Mouse (Mus musculus) left cerebral cortex, adult 11 months (tissue): ENCODE results near the gene Paqr4.
"Not testable (repeated sequence)": the region's sequence is repeated elsewhere in the genome, so short reads cannot be mapped to it uniquely, and the experiment has no call there.

ENCODE experiments used
- DNase-seq: peaks from one replicate; pipeline ENCODE4 v3.0.0; 2022; ENCODE audit warnings: low spot score

The Paqr4 gene

DNA sequence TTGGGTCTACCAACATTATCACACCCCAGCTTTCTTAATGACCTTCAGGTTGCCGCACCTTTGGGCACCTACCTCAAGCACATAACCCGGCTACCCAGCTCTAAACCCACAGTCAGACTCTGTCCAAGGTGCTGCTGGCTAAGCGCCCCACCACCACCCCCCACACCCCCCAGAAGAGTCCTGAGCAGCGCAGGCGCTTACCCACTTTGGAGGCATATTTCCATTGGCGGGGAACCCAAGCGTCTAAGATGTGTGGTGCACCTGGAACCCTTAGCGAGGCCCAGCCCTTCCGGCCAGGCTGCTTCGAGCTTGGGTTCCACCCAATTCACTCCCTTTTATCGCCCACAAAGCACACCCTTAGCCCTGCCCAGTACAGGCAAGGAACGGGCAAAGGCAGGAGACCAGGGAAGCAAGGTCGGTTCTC, at the start of gene Paqr4:
TSS of gene Paqr4 (minus strand) at position 270 of the 424 bp plus-strand sequence.
- DNase-seq: no peak

- DNase-seq: no peak
Measured at GRCm38 (mm10) chr17:23789749-23790268, 49.1 kb upstream of the Paqr4 start.

DNA sequence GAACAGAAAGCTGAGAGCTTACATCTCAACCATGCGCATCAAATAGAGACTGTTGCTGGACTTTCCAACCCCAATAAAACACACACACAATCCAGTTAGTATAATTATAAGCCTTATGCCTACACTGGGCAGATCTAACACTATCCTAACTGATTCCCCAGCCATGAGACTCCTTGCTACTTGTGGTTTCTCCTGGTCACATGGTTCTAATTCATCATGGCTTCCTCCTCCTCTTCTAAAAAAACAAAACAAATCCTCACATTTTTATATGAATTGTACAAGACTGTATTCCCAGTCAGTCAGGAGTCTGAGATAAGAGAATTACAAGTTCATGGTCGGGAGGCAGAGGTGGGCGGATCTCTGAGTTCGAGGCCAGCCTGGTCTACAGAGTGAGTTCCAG, 48.3 kb upstream of the Paqr4 start:
- no peak for DNase-seq

DNA sequence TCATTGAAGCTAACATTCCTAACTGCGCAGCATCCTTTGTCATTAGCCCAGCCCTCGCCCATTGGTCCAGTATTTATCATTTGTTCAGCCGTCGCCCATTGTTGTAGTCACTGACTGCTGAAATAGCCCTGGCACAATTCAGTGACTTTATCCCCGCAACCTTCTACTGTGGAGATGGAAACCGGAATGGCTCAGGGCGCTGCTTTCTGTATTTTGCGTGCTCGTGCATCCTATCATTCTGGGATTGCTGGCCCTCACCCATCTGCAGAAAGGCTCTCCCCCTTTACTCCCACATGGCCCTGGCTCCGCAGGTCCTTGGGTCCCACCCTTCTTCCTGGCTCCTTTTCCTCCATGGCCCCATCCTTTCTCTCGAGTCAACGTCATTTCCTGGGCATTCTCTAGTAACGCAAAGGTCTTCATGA, 45.9 kb upstream of the Paqr4 start:
- DNase-seq: no peak

DNA sequence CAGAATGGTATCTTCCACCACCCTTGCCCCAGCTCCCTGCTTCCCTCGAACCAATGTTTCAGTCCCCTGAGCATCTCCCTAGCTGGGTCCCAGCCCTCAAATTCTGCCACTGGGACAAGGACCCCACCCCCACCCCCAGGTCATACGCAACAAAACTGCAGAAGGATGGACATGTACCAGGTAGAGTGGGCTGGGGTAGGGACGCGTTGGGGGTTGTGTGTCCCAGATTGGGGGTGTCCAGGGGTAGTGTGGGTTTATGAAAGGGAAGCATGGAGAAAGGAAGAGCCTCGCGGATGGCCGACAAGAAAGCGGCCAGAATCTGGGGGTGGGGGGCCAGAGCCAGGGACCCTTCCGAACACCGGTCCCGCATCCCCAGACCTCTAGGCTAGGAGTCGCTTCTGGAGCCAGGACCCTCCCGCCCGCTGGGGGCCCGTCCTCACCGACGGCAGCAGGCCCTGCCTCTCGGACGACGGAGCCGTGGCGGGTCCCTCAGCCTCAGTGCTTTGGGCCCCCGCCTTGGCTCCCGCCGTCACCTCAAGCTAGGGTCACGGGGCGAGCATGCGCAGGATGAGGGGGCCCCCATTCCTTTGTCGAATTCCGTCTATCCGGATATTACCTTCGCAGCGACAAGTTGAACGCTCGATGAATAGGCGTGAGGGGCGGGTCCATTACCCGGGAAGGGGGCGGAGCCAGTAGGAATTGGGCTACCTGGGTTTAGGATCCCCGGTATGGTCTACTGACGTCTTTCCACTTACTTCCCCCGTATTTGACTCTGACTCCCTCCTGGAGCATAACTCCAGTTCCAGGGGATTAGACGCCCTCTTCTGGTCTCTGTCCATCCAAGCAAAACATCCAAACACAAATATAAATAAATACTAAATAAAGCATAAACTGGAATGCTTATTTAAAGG, 45.1 kb upstream of the Paqr4 start, which contains the start of gene Flywch2:
TSS of gene Flywch2 (minus strand) at position 521 of the 911 bp plus-strand sequence.
- peak; percentile 87 for DNase-seq

GRCm38 (mm10) chr17:23783352-23783751, 42.7 kb upstream of the Paqr4 start:
- DNase-seq: no peak

DNA sequence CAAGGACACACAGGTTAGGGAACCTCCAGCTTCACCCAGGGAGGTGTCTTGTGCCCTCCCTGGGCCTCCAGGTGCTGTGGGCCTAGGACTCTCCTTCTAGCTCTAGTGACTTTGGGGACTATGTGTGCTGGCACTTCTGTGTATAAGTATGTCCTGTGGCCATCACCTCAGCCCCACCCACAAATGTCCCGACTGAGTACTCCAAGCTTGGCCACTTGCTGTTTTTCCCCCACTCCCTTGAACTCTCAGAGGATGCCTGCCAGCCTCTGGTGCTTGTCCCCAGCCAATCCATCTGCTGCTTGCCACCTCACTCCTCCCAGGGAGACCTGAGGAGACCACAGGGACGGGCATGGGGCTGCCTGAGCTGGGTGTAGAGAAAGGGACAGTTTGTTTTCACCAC, 37.8 kb upstream of the Paqr4 start:
- no peak for DNase-seq

DNA sequence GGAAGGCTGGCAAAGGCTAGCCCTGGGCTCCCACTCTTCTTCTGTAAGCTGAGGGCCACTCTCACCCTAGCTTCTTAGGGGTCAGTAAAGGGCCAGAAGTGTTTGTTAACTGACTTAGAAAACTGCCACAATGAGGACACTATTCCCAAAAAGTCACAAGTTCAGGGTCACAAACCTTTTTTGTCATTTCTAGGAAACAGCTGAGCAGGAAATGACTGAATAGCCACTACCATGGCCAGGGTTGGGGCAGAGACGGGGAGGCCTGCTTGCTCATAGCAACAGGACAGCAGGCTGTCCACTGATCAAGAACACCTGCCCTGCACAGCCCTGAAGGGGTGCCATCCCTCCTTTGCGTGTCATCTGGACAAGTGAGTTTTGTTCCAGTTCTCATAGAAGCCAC, 36.5 kb upstream of the Paqr4 start:
- no peak for DNase-seq

- DNase-seq: no peak
Measured at GRCm38 (mm10) chr17:23776216-23776615, 35.5 kb upstream of the Paqr4 start.

- peak; percentile 74 for DNase-seq
Measured at GRCm38 (mm10) chr17:23774090-23774489, 33.4 kb upstream of the Paqr4 start.

GRCm38 (mm10) chr17:23773676-23774075, 33.0 kb upstream of the Paqr4 start:
- no peak for DNase-seq

GRCm38 (mm10) chr17:23772219-23772556, 31.5 kb upstream of the Paqr4 start:
- not testable (repeated sequence) for DNase-seq

- peak; percentile 99 for DNase-seq
Measured at GRCm38 (mm10) chr17:23771284-23772218, 30.9 kb upstream of the Paqr4 start, which contains the start of gene Flywch1. Gene Flywch1 (minus strand): TSS chr17:23771602.

DNA sequence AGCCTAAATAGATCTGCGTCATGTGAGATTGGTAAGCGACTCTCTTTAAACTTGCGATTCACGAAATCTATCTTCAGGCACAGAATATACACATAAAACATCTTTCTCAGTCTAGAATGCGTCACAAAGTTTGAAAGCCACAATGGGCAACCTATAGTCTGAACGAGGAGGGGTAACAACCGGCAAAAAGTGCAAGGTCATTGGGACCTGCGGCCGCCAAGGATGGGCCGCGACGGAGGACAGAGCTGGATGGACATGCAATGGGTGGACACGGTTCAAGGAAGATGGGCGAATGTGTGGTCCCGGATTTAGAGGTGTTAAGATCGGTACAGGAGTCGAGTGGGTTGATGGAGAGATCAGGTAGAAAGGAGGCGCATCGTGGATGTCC, 30.2 kb upstream of the Paqr4 start:
- no peak for DNase-seq

GRCm38 (mm10) chr17:23770493-23770892, 29.8 kb upstream of the Paqr4 start:
- DNase-seq: no peak

- DNase-seq: no peak
Measured at GRCm38 (mm10) chr17:23762976-23763375, 22.3 kb upstream of the Paqr4 start.

- no peak for DNase-seq
Measured at GRCm38 (mm10) chr17:23761155-23761554, 20.5 kb upstream of the Paqr4 start.

GRCm38 (mm10) chr17:23760231-23760630, 19.6 kb upstream of the Paqr4 start:
- DNase-seq: no peak

DNA sequence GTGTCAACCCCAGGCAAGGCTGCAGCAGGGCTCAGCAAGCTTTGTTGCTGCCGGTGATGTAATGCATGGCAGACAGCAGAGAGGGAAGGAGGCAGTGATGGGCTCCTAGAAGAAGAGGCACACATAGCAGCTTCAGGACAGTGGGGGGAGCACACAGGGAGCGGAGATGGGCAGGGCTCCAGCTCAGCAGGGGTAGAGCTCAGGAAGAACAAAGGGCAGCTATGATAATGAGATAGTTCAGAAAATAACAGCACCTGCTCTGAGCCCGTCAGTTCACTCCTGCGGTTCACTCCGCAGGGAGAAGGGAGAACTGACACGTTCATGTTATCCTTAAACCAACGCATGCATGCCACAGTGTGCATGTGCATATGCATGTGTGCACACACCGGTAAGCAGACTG, 18.1 kb upstream of the Paqr4 start:
- no peak for DNase-seq

DNA sequence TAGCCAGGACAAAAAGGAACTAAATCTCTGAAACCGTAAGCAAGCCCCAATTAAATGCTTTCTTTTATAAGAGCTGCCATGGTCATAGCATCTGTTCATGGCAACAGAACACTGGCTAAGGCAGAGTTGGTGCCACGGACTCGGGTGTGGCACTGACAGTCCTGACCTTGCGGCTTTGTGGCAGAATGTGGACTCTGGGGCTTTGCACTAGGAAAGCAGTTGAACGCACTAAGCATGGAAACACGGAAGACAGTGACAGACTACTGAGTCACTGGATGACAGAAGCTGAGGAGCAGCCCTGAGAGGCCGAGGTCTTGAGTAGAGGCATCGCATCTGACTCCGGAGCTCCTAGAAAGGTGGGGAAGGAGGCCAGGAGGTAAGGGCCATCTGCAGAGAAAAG, 16.9 kb upstream of the Paqr4 start:
- no peak for DNase-seq

DNA sequence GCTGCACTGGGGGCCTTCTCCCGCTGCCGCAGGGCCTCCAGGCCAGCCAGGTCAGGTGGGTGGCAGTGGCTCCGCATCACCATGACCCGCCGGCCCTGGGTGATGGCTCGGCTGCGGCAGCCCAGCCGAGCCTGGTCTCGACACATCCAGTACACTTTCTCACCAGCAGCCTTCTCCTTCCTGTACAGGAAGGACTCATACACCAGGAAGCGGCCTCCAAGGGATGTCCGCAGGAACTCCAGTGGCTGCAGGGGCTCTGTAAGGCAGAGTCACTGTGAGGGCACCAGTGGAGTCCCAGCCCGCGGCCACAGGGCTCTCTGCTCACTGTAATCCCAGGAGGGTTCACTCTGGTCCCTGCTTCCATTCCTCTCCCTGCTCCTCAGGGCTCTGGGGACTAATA, 15.0 kb upstream of the Paqr4 start:
- no peak for DNase-seq

DNA sequence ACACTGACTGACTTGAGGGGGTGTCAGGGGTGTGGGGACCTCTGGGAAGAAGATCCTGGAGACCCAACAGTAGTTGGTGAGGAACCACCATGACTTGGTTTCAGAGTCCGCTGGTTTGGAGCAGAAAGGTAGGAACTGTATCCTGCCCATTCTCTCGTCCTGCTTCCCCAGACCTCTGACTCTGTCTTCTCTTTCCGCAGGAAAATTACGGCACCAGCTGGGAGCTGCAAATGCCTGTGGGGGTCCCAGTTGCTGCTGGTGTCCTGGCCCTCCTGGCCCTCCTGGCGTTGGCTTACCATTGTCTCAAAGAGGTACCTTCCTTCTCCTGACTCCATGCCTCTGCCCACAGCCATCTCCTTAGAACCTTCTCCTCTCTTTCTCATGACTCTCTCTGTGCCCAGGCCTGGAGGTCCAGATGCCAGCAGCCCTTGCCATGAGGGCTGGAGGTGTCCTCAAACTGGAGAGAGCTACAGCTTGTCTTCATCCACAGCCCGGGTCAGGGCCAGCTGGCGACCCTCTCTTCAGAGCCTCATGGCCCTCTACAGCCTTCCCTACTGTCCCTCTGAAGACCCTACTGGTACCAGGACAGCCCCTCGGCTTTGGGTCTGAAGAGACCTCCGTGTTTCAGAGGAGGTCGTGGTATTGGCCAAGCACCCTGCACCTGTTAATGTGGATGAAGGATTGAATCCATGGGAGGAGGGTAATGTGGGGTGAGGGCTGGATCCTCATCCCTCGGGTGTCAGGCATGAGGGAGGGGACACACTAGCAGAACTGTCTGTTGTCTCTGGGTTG, 8.9 kb upstream of the Paqr4 start:
- no peak for DNase-seq
